Mouse (Mus musculus) C2C12 (cell line): ENCODE data around the gene Rapgef2.

Experiments
- CEBPB ChIP-seq: IDR thresholded peaks from one replicate; pipeline ENCODE4 v1.6.1; 2011; ENCODE audit warnings: low read depth, mild to moderate bottlenecking, control low read depth, moderate library complexity
- CTCF ChIP-seq: IDR thresholded peaks from one replicate; pipeline ENCODE4 v1.5.1; 2011; ENCODE audit not compliant: control insufficient read depth, insufficient read depth, insufficient read length
- FOSL1 ChIP-seq: IDR thresholded peaks from one replicate; pipeline ENCODE4 v1.8.0; 2011; ENCODE audit warnings: mild to moderate bottlenecking, low read length; ENCODE audit not compliant: poor library complexity, insufficient read depth, severe bottlenecking
- MAX ChIP-seq: IDR thresholded peaks from one replicate; pipeline ENCODE4 v1.6.1; 2011; ENCODE audit warnings: mild to moderate bottlenecking, control low read depth
- MYOD1 ChIP-seq: IDR thresholded peaks from one replicate; pipeline ENCODE4 v1.6.1; 2011; ENCODE audit warnings: low read depth; ENCODE audit not compliant: control insufficient read depth, insufficient read length
- MYOG ChIP-seq: IDR thresholded peaks from one replicate; pipeline ENCODE4 v1.6.1; 2011; ENCODE audit not compliant: control insufficient read depth, insufficient read length; ENCODE audit errors: extremely low read depth
- USF1 ChIP-seq: IDR thresholded peaks from one replicate; pipeline ENCODE4 v1.6.1; 2011; ENCODE audit warnings: low read depth, mild to moderate bottlenecking, control low read depth, moderate library complexity

DNA sequence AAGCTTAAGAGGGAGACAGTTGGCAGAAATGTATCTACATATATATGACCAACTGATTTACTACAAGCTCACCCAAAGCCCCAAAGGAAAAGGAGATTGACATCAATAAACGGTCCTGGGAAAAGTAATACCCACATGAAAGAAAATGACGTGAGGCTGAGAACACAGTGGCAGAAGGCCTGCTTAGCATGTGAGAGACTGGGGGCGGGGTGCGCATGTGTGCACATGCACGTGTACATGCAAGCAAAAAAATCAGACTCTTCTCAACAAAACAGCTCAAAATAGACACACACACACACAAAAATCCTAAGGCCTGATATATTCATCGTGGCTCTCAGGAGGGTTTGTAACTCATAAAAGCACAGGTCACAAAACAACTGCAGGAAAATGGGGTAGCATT lies 60.4 kb downstream of the Rapgef2 start:
- TF ChIP-seq CTCF (no peak), MAX (no peak), USF1 (no peak), MYOG (no peak), CEBPB (no peak), MYOD1 (no peak), FOSL1 (no peak)
